Mouse (Mus musculus) urinary bladder, postnatal 25 days (tissue): Measurements from ENCODE around the gene Tmprss9.

Source experiments
- DNase-seq: peaks from one replicate; pipeline ENCODE4 v3.0.0; 2022; ENCODE audit warnings: low spot score

Gene Tmprss9

DNA sequence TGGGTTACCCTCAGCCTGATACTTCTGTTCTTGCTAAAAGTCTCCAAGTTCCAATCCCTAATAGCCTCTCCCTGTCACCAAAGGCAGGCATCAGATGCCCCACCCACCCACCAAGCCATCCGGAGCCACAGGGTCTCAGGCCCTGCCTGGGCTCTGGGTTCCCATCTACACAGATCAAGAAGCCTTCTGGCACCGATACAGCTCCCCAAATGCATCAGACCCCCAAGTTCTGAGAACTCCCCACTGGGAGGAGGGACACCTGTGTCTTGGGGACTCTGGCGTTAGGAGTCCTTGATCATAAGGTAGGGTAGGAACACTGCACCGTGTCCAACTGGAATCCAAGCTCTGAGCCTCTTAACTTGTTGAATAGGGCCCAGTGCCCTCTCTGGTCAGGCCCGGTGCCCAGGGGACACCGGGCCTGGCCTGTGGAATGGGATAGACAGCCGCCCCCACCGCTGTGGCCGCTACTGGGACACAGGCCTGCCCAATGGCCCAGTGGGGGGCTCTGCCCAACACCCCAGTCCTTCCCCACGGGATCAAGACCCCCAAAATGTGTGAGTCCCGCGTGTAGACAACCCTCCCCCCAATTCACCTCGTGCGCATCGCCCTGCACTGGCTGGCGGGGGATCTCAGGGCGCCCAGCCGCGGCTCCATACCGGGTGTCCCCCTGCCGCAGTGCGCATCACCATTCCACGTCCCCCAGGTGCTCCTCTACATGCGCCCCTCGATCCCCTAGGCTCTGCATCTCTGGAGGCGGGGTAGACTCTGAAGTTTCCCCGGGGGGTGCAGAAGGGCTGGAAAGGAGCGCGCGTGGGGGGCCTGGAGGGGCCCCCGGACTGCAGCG is 28.3 kb upstream of the Tmprss9 start:
- DNase-seq: no peak

DNA sequence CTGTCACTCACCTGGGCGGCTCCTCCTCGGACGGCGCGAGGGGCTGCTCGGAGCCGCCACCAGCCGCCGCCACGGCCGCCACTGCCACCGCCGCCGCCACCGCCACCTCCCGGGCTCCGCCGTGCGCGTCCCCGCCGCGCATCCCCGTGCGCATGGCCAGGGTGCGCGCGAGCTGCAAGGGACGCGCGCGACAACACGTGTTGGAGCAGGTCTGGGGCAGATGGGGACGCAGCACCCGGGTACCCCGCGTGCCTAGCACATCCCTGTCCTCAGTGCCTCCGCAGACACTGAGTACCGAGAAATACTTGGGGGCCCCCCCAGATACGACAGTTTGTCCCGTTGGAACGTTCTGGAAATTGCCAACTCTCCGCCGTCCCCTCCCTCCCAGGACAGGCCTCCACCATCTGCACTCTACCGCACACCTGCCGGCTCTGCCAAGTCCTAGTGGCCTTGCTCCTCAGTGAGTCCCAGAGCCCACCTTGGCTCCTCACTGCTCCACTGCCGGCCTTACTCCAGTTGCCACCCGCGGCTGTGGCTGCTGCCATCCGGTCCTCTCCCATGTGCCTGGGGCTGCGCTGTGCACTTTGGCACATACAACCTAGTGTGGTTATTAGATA is 27.6 kb upstream of the Tmprss9 start, which contains the start of gene Lingo3:
Gene Lingo3 (minus strand): TSS at position 109 of the 617 bp plus-strand sequence.
- DNase-seq: no peak

- DNase-seq: no peak
Measured at GRCm38 (mm10) chr10:80845055-80845693, 26.5 kb upstream of the Tmprss9 start.

DNA sequence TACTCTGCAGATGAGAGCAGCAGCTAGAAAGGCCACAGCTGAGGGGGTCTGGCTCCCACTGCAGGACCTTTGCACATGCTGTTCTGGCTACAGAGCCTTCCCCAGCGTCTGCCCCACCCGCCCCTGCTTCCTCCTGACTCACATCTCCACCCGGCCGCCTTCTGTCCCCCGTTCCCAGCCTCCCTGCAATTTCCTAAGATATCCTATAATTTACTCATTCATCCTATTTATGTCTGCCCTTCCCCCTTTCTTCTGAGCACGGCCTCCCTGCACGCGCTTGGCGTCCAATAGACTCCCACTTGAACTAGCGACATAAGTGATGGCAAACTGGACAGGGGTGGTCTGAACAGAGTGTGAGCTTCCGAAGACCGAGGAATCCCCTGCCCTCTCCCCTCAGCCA is 25.9 kb upstream of the Tmprss9 start:
- no peak for DNase-seq

- DNase-seq: no peak
Measured at GRCm38 (mm10) chr10:80848571-80848970, 23.1 kb upstream of the Tmprss9 start.

- peak; percentile 99 for DNase-seq
Measured at GRCm38 (mm10) chr10:80854913-80855748, 16.5 kb upstream of the Tmprss9 start, which contains the start of the genes Lsm7 and Sppl2b. Lsm7 (minus strand) TSS chr10:80855209. Sppl2b (plus strand) TSS chr10:80855275.

GRCm38 (mm10) chr10:80855749-80856073 is 15.9 kb upstream of the Tmprss9 start:
- no peak for DNase-seq

- no peak for DNase-seq
Measured at GRCm38 (mm10) chr10:80856267-80856666, 15.4 kb upstream of the Tmprss9 start.

DNA sequence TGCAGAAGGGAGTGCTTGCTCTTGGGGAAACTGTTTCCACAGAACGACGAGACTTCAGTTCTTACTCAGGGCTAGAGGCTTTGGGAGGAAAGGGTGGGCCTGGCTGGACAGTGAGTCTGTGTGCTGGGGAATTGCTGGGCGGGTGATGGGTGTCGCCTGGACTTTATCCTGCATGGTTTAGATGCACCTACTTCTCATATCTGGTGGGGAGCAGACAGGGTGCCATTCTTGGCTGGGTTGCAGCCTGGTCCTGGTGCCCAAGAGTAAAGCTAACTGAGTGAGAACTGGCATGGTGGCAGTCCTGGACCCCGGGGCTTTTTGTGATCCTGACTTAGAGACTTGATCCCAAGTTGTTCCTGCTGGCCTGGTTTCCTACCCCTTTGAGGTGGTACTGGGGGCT is 14.7 kb upstream of the Tmprss9 start:
- no peak for DNase-seq

- no peak for DNase-seq
Measured at GRCm38 (mm10) chr10:80857386-80857785, 14.3 kb upstream of the Tmprss9 start.

- DNase-seq: no peak
Measured at GRCm38 (mm10) chr10:80857848-80858247, 13.8 kb upstream of the Tmprss9 start.

DNA sequence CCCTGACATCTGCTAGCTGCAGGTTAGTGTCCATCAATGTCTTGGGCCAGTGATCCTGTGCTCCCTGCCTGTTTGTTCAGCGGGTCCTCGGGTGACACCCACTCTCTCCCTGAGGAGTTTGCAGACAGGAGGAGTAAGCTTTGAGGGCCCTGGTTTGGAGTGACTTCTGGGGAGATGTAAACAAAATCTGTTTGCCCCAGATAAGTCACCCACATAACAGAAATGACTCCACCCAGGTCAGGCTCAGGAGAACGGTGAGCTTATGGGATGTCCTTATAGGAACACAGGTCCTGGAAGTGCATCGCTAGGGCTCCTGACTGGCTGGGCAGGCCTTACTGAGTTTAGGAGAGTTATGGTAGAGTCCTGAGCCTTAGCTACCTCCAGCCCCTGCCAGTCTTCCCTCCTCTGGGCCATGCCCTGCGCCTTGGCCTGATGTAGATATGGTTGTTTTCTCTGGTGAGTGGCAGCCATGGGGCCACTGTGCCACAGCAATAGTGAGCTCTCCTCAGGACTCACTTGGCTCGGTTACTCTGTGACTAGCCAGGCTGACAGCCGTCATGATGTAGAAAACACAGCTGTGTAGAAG is 13.2 kb upstream of the Tmprss9 start:
- no peak for DNase-seq

DNA sequence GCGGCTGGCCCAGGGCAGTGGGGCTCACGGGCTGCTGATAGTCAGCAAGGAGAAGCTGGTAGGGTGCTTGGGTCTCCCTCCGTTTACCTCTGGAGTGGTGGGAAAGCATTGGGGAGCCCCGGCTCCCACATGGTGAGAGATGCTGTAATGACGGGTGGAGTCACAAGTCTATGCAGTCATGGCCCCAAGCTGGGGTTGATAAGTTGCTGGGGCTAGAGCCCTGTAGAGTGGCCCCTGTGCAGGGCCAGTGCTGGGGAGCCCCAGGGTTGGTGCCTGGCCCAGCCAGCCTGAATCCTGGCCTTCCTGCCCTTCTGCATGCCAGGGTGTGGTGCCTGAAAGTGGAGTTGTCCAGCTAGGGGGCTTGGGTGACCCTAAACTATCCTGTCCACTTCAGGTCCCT is 9.3 kb upstream of the Tmprss9 start:
- no peak for DNase-seq

DNA sequence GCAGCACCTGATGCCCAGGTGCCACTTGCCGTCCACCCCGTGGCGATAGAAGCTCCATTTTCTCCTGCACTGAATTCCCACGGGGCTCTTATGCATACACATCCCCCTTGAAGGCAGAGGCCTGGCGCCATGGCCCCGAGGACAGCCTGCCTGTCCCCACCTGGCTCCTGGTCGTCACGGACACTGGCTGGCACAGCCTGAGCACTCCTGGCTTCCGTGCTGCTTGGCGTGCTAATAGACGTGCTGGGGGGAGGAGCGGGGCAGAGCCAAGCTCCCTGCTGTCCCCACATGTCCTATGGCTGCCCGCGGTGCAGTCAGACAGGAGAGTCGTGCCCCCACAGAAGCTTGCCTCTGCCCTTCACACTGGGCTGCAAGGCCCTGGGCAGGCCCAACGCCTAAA is 7.2 kb upstream of the Tmprss9 start:
- DNase-seq: no peak

GRCm38 (mm10) chr10:80870993-80871392 is 655 bp upstream of the Tmprss9 start:
- DNase-seq: no peak

DNA sequence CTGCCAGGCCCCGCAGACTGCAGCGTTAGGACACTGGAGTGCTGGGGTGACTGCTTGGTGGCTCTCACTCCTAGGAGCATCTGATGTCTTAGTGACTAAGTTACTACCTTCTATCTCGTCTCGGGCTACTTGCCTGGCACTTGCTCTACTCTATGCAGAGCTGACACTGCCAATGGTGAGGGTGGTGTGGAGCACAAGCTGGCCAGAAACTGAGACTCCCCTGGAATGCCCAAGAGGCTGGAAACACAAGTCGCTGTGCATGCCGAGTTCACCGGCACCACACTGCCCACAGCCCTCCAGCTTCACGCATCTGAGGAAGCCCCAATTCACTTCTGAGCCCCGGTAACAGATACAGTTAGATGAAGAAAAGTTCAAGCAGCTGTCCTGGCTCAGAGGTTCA is 2.4 kb downstream of the Tmprss9 start:
- DNase-seq: no peak

DNA sequence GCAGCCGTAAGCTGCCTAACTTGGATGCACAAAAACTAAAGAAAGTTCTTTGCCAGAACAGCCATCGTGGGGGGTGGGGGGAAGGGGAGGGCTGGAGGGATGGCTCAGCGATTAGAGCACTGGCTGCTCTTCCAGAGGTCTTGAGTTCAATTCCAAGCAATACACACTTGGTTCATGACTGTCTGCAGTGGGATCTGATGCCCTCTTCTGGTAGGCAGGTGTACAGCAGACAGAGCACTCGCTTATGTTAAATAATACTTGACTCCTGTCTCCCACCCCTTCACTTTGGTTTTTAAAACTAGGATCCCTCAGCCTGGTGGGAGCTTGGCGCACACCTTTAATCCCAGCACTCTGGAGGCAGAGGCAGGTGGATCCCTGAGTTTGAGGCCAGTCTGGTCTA is 4.4 kb downstream of the Tmprss9 start:
- DNase-seq: peak; percentile 38

- no peak for DNase-seq
Measured at GRCm38 (mm10) chr10:80876594-80876993, 4.9 kb downstream of the Tmprss9 start.

DNA sequence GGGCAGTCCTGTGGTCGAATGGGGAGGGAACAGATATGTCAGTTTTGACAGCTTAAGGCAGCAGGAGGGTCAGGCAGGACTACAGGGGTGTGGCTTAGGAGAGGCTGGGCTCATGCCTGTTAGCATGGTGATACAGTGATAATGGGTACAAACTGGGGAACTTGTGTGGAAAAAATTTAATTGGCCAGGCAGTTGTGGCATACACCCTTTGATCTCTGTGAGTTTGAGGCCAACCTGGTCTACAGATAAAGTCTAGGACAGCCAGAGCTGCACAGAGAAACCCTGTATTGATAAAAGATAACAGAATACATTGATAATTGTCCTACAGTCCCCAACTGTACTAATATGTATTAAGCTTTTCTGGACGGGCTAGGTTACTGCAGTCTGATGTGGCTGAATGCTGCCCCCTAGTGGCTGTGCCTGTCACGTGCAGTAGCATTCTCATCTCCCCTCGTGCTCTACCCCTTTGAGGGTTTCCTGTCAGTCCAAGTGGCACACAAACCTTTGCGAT is 8.5 kb downstream of the Tmprss9 start:
- peak; percentile 62 for DNase-seq

DNA sequence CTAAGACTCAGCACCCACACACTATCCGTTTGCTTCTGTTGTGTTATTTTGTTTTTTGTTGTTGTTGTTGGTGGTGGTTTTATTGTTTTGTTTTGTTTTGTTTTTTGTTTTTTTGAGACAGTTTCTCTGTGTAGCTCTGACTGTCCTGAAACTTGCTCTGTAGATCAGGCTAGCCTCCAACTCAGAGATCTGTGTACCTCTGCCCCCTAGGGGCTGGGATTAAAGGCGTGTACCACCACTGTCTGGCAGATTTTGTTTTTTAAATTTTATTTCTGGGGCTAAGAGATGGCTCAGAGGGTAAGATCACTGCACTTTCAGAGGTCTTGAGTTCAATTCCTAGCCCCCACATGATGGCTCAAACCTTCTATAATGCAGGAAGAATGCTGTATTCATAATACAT is 9.3 kb downstream of the Tmprss9 start:
- no peak for DNase-seq

DNA sequence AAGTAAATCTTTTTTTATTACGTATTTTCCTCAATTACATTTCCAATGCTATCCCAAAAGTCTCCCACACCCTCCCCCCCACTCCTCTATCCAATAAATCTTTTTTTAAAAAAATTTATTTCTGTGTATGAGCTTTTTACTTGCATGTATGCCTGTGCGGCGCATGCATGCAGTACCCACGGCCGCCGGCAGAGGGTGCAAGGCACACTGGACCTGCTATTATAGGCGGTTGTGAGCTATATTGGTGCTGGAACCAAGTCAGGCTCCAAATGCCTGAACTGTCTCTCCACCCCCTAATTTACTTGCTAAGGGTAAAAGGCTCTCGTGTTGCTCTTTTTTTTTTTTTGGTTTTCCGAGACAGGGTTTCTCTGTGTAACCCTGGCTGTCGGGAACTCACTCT is 9.7 kb downstream of the Tmprss9 start:
- peak; percentile 67 for DNase-seq

DNA sequence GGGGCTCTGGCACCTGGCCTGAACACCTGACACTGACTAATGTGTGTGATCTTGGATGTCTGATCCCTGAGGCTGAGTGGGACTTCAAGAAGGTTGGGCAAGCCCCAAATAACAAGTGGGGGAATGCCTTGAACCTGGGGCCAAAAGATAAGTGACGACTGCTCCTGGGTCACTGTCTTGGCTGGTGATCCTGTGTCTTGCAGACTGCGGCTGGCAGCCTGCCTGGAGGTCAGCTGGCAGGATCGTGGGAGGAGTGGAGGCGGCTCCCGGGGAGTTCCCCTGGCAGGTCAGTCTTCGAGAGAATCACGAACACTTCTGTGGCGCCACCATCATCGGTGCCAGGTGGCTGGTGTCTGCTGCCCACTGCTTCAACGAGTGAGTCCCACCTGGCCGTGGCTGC is 15.5 kb downstream of the Tmprss9 start:
- DNase-seq: no peak
